Mouse (Mus musculus): Measurements from ENCODE around the gene Tmem116. TPM values are rescaled to one million over a fixed set of nuclear protein-coding genes. Genes with fewer than 3 reads are reported as not detected.

Tmem116 gene
- total RNA-seq, 2 experiments from 2014 or later, result 7.0 to 8.3 TPM

- intact Hi-C loops (cut with DNase I), result loop anchor here (5.0 kb wide), 1 partner anchor 56 kb away; no protein-coding TSS in a partner anchor
- Histone ChIP-seq H3K27ac (peak overlapping the region; percentile 99), H3K4me3 (peak overlapping the region; percentile 99)
- peak; percentile 67 for DNase-seq
- peak; percentile 72 for TF ChIP-seq CTCF (IDR thresholded peaks at IDR 0.05)
Measured at GRCm38 (mm10) chr5:121546530-121546895, 94.8 kb downstream of the Tmem116 start.

- no peak for TF ChIP-seq CTCF (IDR thresholded peaks at IDR 0.05)
- no peak overlapping the region for H3K4me3 ChIP-seq
- no peak overlapping the region for H3K27ac ChIP-seq
- intact Hi-C loops (cut with DNase I), result loop anchor here (5.0 kb wide), 1 partner anchor 55 kb away; no protein-coding TSS in a partner anchor
- no peak for DNase-seq
Measured at GRCm38 (mm10) chr5:121547084-121547483, 95.4 kb downstream of the Tmem116 start.

GRCm38 (mm10) chr5:121549196-121549595 is 97.5 kb downstream of the Tmem116 start:
- no peak for TF ChIP-seq CTCF (IDR thresholded peaks at IDR 0.05)
- intact Hi-C loops (cut with DNase I), result loop anchor here (2.0 to 5.0 kb wide), 2 partner anchors 14 to 53 kb away; no protein-coding TSS in a partner anchor
- Histone ChIP-seq H3K4me3 (no peak overlapping the region), H3K27ac (peak overlapping the region; percentile 78)
- DNase-seq, result peak; percentile 86

GRCm38 (mm10) chr5:121562436-121562835 is 110.7 kb downstream of the Tmem116 start:
- no peak for TF ChIP-seq CTCF (IDR thresholded peaks at IDR 0.05)
- DNase-seq, result no peak
- Histone ChIP-seq H3K27ac (no peak overlapping the region), H3K4me3 (no peak overlapping the region)
- intact Hi-C loops (cut with DNase I), result loop anchor here (2.0 kb wide), 1 partner anchor 14 kb away; no protein-coding TSS in a partner anchor

DNA sequence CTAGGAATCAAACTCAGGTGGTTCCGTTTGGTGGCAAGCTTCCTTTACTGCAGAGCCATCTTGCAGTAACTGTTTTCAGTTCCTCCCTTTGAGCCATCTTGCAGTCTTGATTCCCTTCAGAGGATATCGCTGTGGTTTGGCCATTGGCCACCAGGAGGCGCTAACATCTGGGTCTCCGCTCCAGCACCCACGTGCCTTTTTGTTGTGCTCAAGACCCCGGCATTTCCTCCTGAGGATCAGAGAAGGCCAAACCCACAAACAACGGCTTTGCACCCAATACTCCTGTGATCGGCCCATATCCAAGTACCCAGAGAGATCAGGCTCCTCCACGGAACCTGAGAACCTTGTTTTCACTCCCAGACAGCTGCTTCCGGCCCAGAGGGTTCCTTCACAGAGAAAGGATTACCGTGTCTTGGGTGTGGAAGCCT is 112.8 kb downstream of the Tmem116 start:
- peak; percentile 91 for DNase-seq
- Histone ChIP-seq H3K27ac (peak overlapping the region; percentile 67), H3K4me3 (peak overlapping the region; percentile 64)
- intact Hi-C loops (cut with DNase I), result loop anchor here (1.0 kb wide), 1 partner anchor 38 kb away; no protein-coding TSS in a partner anchor
- TF ChIP-seq CTCF (IDR thresholded peaks at IDR 0.05), result peak; percentile 91

DNA sequence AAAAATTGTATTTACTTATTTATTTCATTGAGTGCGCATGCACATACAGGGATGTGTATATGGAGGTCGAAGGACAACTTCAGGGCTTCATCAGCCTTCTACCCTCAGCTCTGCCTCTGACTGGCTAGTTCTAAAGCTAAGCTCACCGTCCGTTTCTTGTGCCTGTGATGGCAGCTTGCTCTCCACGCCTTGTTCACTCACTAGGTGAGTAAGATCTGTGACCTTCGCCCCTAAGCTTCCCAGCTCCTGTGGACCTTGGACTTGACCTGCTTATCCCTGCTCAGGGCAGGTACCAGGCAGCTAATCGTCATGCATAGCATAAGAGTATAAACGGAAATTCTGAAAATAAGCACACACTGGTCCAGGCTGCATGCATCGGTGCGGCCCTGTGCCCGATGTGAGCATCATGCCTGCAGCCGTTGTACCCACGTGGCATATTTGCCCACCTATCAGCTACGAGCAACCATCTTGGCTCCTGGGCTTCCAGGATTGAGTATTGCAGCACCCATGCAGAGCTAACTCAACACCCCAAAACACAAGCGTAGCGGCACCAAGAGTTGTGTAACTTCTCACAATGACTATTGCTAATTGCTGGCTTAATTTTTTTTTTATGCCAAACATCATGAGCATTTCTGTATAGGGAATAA is 114.5 kb downstream of the Tmem116 start:
- intact Hi-C loops (cut with DNase I), result no loop called here
- Histone ChIP-seq H3K4me3 (no peak overlapping the region), H3K27ac (no peak overlapping the region; the same call in 1 of the 2 replicates)
- DNase-seq, result no peak
- no peak for TF ChIP-seq CTCF (IDR thresholded peaks at IDR 0.05)

- intact Hi-C loops (cut with DNase I), result no loop called here
- Histone ChIP-seq H3K4me3 (no peak overlapping the region), H3K27ac (no peak overlapping the region)
- TF ChIP-seq CTCF (IDR thresholded peaks at IDR 0.05), result no peak
- DNase-seq, result no peak
Measured at GRCm38 (mm10) chr5:121569881-121570420, 118.3 kb downstream of the Tmem116 start.

GRCm38 (mm10) chr5:121570787-121571186 is 119.1 kb downstream of the Tmem116 start:
- no peak for TF ChIP-seq CTCF (IDR thresholded peaks at IDR 0.05)
- H3K4me3 ChIP-seq, result no peak overlapping the region

More at GRCm38 (mm10) chr5:121570787-121571186, 119.1 kb downstream of the Tmem116 start:
- intact Hi-C loops (cut with DNase I), result no loop called here
- no peak for DNase-seq
- no peak overlapping the region for H3K27ac ChIP-seq

Other genes starting within 250 kb of the Tmem116 start
- 100 to 1,000 TPM; 445 to 518 TPM for gene Rpl6, start 247.4 kb upstream of the Tmem116 start, total RNA-seq (2021)
- 10 to 100 TPM; 13.7 to 13.8 TPM for gene Hectd4, start 231.7 kb upstream of the Tmem116 start, total RNA-seq (2021)
- gene Trafd1, start 66.3 kb upstream of the Tmem116 start, total RNA-seq (2021), result 10 to 100 TPM; 36.8 to 37.0 TPM
- 10 to 100 TPM; 26.9 to 33.3 TPM for gene Naa25, start 54.0 kb upstream of the Tmem116 start, total RNA-seq (2021)
- gene Erp29, start 613 bp downstream of the Tmem116 start, total RNA-seq (2021), result 10 to 100 TPM; 32.2 to 39.4 TPM
- not detected for gene Adam1b, start 51.5 kb downstream of the Tmem116 start, total RNA-seq (2021)
- gene Adam1a, start 93.6 kb downstream of the Tmem116 start, total RNA-seq (2021), result 1 to 10 TPM; 2.0 to 3.0 TPM
- not detected for gene Gm42878, start 93.6 kb downstream of the Tmem116 start, total RNA-seq (2021)
- 100 to 1,000 TPM; 100 to 131 TPM for gene Mapkapk5, start 94.0 kb downstream of the Tmem116 start, total RNA-seq (2021)
- gene Aldh2, start 141.9 kb downstream of the Tmem116 start, total RNA-seq (2021), result 100 to 1,000 TPM; 116 to 287 TPM
- 10 to 100 TPM; 23.3 to 34.5 TPM for gene Acad12, start 167.0 kb downstream of the Tmem116 start, total RNA-seq (2021)
- 10 to 100 TPM in 1 of 2 experiments, 1 to 10 TPM in 1; 9.1 to 14.9 TPM for gene Acad10, start 208.6 kb downstream of the Tmem116 start, total RNA-seq (2021)
- 10 to 100 TPM; 31.5 to 35.5 TPM for gene Brap, start 208.7 kb downstream of the Tmem116 start, total RNA-seq (2021)